Mouse (Mus musculus) MEL (cell line): Measurements from ENCODE around the gene H2afv.

Source experiments
- BHLHE40 ChIP-seq: IDR thresholded peaks from 2 replicates; pipeline ENCODE4 v1.6.1; 2012; ENCODE audit warnings: low read depth, mild to moderate bottlenecking, inconsistent platforms, low read length, improper control_type of control experiment, borderline replicate concordance
- CTCF ChIP-seq, 3 experiments: IDR thresholded peaks in 2 of 3; conservative IDR thresholded peaks in 1 of 3; 2 replicates each; pipeline ENCODE4 v1.5.1; 2011 to 2012; ENCODE audit warnings: low read length in 3 of 3, low read depth in 2 of 3, mild to moderate bottlenecking in 2 of 3, improper control_type of control experiment in 1 of 3, inconsistent platforms in 1 of 3, mixed read lengths in 1 of 3, moderate library complexity in 1 of 3; ENCODE audit not compliant: control insufficient read depth in 1 of 3, insufficient read depth in 1 of 3, poor library complexity in 1 of 3, severe bottlenecking in 1 of 3
- EP300 ChIP-seq, 2 experiments: IDR thresholded peaks; 2 replicates each; pipeline ENCODE4 v1.6.1; 2011; ENCODE audit warnings: improper control_type of control experiment in 2 of 2, low read length in 2 of 2, low read depth in 1 of 2, mild to moderate bottlenecking in 1 of 2
- HCFC1 ChIP-seq: IDR thresholded peaks from 2 replicates; pipeline ENCODE4 v1.6.1; 2012; ENCODE audit warnings: low read depth, mild to moderate bottlenecking, inconsistent platforms, low read length, improper control_type of control experiment, moderate library complexity
- MAZ ChIP-seq: IDR thresholded peaks from 2 replicates; pipeline ENCODE4 v1.6.1; 2012; ENCODE audit warnings: low read depth, mild to moderate bottlenecking, inconsistent platforms, low read length, improper control_type of control experiment
- POLR2A ChIP-seq, 2 experiments: IDR thresholded peaks; 2 replicates each; pipeline ENCODE4 v1.6.1; 2011 to 2012; ENCODE audit warnings: low read length in 2 of 2, mild to moderate bottlenecking in 2 of 2, control low read depth in 1 of 2, improper control_type of control experiment in 1 of 2, low read depth in 1 of 2, moderate library complexity in 1 of 2; ENCODE audit not compliant: control insufficient read depth in 1 of 2, insufficient read depth in 1 of 2, poor library complexity in 1 of 2
- RAD21 ChIP-seq: IDR thresholded peaks from 2 replicates; pipeline ENCODE4 v1.6.1; 2011; ENCODE audit warnings: mild to moderate bottlenecking, low read depth, low read length, improper control_type of control experiment
- ZC3H11A ChIP-seq: IDR thresholded peaks from 2 replicates; pipeline ENCODE4 v1.6.1; 2012; ENCODE audit warnings: low read depth, mild to moderate bottlenecking, inconsistent platforms, low read length, improper control_type of control experiment
- ZNF384 ChIP-seq: IDR thresholded peaks from 2 replicates; pipeline ENCODE4 v1.6.1; 2012; ENCODE audit warnings: low read depth, mild to moderate bottlenecking, inconsistent platforms, low read length, improper control_type of control experiment

- TF ChIP-seq POLR2A (IDR thresholded peaks at IDR 0.05; ENCODE audit: control insufficient read depth in 1 of 2, insufficient read depth in 1 of 2, low read depth in 1 of 2, low read length in 2 of 2, poor library complexity in 1 of 2) (no peak), BHLHE40 (no peak), EP300 (IDR thresholded peaks at IDR 0.05; ENCODE audit: low read depth in 1 of 2, low read length in 2 of 2) (no peak), ZNF384 (no peak), HCFC1 (no peak), CTCF (IDR thresholded peaks at IDR 0.05 in 2 of 3, conservative IDR thresholded peaks at IDR 0.05 in 1 of 3; ENCODE audit: control insufficient read depth in 1 of 3, insufficient read depth in 1 of 3, low read depth in 2 of 3, low read length in 3 of 3, poor library complexity in 1 of 3, severe bottlenecking in 1 of 3) (no peak), ZC3H11A (no peak), MAZ (no peak), RAD21 (no peak)
Measured at GRCm38 (mm10) chr11:6390376-6391053, 53.7 kb downstream of the H2afv start.
